In the genomic region with DNA sequence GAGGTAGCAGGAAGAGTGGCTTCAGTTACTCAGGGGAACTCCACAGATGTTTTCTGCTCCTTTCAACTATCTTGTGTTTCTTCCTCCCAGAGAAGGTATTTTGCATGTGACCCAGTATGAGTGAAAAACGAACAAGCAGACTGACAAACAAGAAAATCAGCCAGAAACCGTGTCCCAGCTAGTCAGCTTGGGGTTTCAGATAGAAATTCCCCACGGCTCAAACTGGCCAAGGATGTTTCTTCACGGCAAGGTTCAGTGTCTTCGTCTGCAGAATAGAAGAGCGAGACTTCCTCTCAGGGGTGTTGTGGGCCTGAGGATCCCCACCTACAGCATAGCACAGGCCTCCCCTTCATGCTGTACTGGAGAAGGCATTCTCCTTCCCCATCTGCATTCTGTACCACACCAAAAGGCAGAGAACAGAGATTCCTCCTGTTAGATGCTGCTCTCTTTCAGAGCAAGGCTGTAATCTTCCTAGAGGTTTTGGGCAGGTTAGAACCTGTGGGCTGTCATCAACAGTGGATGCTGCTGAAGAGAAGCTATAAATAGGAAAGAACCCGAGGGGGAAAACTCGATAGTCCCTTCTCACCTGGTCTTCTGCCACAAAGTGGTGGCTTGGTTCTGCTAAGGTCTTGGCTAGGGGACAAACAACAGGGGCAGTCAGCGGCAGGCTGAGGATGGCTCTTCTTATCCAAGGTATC, we compare ENCODE assay signal across 13 mouse cellular contexts.
"Had no signal": no experiment of that assay in that cellular context is flagged by ENCODE, and none has a peak within 500 bp of the region (broad histone marks: within the 10 kb centered on the region; RNA-seq: fewer than 3 reads in every experiment).

No protein-coding gene starts in this region.

- H3K9ac ChIP-seq: limb, embryonic 12.5 days; liver, embryonic 14.5 days; midbrain, embryonic 13.5 days; neural tube, embryonic 15.5 days had no signal

- H3K36me3 ChIP-seq: limb, embryonic 12.5 days; midbrain, embryonic 13.5 days; neural tube, embryonic 15.5 days had no signal

- DNase-seq: kidney, adult 8-10 months; kidney, postnatal 25 days; liver; lung, adult 2 months; lung, postnatal 36 days; thymus, adult 2 months; thymus, postnatal 25 days had no signal

- H3K27ac ChIP-seq: limb, embryonic 12.5 days; liver, embryonic 14.5 days; midbrain, embryonic 13.5 days; neural tube, embryonic 15.5 days had no signal

- H3K4me3 ChIP-seq: limb, embryonic 12.5 days; midbrain, embryonic 13.5 days; myocyte; neural tube, embryonic 15.5 days had no signal

- ATAC-seq: lung, postnatal 0 days; midbrain, embryonic 13.5 days had no signal

- H3K4me1 ChIP-seq: midbrain, embryonic 13.5 days; neural tube, embryonic 15.5 days had no signal

- H3K27me3 ChIP-seq: midbrain, embryonic 13.5 days; neural tube, embryonic 15.5 days had no signal

- H3K9me3 ChIP-seq: limb, embryonic 12.5 days; midbrain, embryonic 13.5 days; neural tube, embryonic 15.5 days had no signal

- H3K4me2 ChIP-seq: limb, embryonic 12.5 days; midbrain, embryonic 13.5 days; neural tube, embryonic 15.5 days had no signal
